Mouse (Mus musculus) adrenal gland, adult (tissue): Measurements from ENCODE around the gene Gm13695.
A peak's percentile ranks its signal among the peaks of the same experiment; 100 is the strongest.
"Not testable (repeated sequence)": the region's sequence is repeated elsewhere in the genome, so short reads cannot be mapped to it uniquely, and the experiment has no call there.

Source experiments
- DNase-seq, 2 experiments: peaks; one replicate each; pipeline ENCODE4 v3.0.0; 2022 to 2023; ENCODE audit warnings: low spot score in 1 of 2; ENCODE audit not compliant: inconsistent age in 2 of 2

The Gm13695 gene

DNA sequence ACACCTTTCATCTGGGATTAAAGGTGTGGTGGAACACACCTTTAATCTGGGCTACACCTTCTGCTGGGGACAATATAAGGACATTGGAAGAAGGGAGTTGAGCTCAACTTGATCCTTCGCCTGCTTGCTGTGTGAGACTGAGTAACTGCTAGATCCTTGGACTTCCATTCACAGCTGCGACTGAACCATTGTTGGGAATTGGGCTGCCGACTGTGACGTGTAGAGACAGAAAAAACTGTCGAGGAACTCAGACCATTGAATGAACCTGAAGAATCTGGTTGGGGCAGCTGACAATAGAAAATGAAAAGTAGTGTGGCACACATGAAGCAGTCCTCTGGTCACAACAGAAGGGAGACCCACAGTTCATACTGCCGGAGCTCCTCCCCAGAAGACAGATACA is at the start of gene Gm13695:
Gene Gm13695 (plus strand): TSS at position 301 of the 400 bp plus-strand sequence.
- DNase-seq: not testable (repeated sequence)

DNA sequence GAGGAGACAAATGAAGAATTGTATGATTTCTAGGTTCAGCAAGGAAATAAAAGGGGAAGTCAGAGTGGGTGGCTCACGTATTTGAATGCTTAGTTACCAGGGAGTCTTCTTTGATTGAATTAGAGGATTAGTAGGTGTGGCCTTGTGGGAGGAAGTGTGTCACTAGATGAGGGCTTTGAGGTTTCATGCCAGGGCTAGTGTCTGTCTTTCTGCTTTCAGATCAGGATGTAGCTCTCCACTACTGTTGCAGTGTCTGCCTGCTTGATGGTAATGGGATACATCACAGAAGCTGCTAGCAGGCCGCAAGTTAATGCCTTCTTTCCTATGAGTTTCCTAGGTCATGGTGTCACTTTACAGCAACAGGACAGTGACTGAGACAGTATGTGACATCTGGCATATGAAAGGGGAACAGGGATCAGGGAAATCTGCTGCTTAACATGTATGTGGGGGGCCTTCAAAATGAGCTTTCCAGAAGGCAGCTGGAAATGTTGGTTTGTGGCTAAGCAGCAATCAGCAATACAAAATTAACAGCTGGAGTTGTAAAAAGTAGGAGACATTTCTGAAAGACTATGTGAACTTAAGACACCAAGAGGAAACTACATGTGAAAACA is 37.5 kb upstream of the Gm13695 start:
- no peak for DNase-seq

DNA sequence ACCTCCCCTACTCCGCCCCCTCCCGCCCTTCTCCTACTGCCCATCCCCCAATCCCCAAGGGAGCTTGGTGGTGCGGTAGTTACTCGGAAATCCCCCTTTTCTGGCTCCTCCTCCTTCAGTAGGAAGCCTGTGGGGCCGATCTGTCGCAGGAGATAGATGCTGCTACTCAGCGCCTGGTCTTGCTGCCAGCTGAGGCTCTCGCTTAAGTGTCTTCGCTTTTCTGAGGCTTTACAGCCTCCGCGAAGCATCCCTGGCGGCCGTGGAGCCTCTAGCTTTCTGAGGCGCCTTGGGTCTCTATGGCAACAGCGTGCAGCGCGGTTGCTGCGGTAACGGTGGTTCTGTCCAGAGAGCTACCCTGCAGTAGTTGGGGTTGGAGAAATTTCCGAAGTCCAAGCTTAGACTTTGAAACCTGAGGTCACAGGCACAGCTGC is 26.2 kb upstream of the Gm13695 start, which contains the start of gene Zswim2:
Gene Zswim2 (minus strand): TSS at position 298 of the 431 bp plus-strand sequence.
- peak; percentile 7 to 29 for DNase-seq

DNA sequence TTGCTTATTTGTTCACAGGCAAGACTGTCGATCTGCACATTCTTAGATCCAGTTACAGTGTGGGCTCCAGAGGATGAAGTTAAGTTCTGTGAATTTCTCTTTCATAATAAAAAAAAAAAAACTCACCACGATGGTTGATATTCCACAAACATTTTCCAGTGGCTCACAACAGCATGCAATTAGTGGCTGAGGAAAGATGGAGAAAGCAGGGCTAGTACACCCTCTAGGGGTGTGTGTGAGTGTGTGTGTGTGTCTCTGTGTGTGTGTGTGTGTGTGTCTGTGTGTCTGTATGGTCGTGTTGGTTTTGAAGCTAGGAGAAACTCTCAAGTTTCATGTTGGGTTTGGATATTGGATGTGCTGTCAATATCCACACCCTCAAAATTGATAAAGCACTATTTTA is 25.7 kb upstream of the Gm13695 start:
- DNase-seq: no peak

DNA sequence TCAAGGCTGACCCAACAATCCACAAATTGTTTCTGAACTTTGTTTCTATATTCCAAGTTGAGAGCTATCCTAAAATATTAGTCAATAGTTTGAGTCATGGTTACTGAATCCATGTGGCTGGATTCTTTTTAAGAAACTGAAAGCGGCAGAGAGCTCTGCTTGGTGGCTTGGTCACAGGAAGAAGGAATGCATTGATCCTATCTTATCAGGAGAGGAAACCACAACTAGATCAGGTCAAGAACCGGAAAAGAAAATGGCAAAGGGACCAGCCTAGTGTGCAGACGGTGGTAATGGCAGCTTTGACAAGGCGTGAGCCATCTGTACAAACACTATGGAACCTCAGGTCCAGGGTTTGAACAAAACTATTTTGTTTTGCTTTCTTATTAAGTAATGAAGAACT is 25.3 kb upstream of the Gm13695 start:
- DNase-seq: no peak

DNA sequence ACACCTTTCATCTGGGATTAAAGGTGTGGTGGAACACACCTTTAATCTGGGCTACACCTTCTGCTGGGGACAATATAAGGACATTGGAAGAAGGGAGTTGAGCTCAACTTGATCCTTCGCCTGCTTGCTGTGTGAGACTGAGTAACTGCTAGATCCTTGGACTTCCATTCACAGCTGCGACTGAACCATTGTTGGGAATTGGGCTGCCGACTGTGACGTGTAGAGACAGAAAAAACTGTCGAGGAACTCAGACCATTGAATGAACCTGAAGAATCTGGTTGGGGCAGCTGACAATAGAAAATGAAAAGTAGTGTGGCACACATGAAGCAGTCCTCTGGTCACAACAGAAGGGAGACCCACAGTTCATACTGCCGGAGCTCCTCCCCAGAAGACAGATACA is 11.7 kb upstream of the Gm13695 start, which contains the start of gene Gm13698:
Gene Gm13698 (plus strand): TSS at position 301 of the 400 bp plus-strand sequence.
- not testable (repeated sequence) for DNase-seq

DNA sequence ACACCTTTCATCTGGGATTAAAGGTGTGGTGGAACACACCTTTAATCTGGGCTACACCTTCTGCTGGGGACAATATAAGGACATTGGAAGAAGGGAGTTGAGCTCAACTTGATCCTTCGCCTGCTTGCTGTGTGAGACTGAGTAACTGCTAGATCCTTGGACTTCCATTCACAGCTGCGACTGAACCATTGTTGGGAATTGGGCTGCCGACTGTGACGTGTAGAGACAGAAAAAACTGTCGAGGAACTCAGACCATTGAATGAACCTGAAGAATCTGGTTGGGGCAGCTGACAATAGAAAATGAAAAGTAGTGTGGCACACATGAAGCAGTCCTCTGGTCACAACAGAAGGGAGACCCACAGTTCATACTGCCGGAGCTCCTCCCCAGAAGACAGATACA is 5.9 kb upstream of the Gm13695 start, which contains the start of gene Gm13693:
Gene Gm13693 (plus strand): TSS at position 301 of the 400 bp plus-strand sequence.
- not testable (repeated sequence) for DNase-seq

DNA sequence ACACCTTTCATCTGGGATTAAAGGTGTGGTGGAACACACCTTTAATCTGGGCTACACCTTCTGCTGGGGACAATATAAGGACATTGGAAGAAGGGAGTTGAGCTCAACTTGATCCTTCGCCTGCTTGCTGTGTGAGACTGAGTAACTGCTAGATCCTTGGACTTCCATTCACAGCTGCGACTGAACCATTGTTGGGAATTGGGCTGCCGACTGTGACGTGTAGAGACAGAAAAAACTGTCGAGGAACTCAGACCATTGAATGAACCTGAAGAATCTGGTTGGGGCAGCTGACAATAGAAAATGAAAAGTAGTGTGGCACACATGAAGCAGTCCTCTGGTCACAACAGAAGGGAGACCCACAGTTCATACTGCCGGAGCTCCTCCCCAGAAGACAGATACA is 5.7 kb downstream of the Gm13695 start, which contains the start of gene Gm13696:
Gene Gm13696 (plus strand): TSS at position 301 of the 400 bp plus-strand sequence.
- DNase-seq: not testable (repeated sequence)

DNA sequence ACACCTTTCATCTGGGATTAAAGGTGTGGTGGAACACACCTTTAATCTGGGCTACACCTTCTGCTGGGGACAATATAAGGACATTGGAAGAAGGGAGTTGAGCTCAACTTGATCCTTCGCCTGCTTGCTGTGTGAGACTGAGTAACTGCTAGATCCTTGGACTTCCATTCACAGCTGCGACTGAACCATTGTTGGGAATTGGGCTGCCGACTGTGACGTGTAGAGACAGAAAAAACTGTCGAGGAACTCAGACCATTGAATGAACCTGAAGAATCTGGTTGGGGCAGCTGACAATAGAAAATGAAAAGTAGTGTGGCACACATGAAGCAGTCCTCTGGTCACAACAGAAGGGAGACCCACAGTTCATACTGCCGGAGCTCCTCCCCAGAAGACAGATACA is 11.5 kb downstream of the Gm13695 start, which contains the start of gene Gm13694:
Gene Gm13694 (plus strand): TSS at position 301 of the 400 bp plus-strand sequence.
- DNase-seq: not testable (repeated sequence)

DNA sequence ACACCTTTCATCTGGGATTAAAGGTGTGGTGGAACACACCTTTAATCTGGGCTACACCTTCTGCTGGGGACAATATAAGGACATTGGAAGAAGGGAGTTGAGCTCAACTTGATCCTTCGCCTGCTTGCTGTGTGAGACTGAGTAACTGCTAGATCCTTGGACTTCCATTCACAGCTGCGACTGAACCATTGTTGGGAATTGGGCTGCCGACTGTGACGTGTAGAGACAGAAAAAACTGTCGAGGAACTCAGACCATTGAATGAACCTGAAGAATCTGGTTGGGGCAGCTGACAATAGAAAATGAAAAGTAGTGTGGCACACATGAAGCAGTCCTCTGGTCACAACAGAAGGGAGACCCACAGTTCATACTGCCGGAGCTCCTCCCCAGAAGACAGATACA is 17.3 kb downstream of the Gm13695 start, which contains the start of gene Gm13697:
Gene Gm13697 (plus strand): TSS at position 301 of the 400 bp plus-strand sequence.
- DNase-seq: not testable (repeated sequence)

DNA sequence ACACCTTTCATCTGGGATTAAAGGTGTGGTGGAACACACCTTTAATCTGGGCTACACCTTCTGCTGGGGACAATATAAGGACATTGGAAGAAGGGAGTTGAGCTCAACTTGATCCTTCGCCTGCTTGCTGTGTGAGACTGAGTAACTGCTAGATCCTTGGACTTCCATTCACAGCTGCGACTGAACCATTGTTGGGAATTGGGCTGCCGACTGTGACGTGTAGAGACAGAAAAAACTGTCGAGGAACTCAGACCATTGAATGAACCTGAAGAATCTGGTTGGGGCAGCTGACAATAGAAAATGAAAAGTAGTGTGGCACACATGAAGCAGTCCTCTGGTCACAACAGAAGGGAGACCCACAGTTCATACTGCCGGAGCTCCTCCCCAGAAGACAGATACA is 23.1 kb downstream of the Gm13695 start, which contains the start of gene Gm13691:
Gene Gm13691 (plus strand): TSS at position 301 of the 400 bp plus-strand sequence.
- not testable (repeated sequence) for DNase-seq

DNA sequence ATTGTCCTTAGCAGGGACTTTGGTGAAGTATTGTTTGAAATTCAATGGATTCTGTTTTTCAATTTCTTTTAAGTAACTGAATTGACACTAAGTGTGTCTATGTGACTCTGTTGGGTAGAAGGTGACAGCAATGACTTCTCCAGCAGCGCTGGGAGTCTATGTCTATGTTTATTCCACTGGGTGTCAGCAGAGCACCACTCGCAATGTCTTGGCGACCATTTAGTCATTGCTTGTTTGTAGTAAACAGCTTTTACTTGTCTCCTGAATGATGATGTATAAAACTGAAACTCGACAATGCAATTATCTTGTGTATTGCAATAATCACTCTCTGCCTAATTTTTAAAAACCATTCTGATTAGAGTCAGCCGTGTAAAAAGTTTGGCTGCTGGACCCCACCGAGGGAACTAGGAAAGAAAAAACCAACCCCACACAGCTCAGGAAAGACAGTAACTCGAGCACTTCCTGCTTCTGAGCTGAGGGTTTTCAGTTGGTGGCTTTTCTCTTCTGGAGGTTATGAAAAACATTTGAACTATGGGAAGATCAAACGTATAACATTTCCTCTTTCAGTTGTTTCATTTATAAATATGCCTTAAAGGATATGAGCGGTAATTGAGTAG is 26.6 kb downstream of the Gm13695 start:
- DNase-seq: peak in 1 of 2 experiments; percentile 50

DNA sequence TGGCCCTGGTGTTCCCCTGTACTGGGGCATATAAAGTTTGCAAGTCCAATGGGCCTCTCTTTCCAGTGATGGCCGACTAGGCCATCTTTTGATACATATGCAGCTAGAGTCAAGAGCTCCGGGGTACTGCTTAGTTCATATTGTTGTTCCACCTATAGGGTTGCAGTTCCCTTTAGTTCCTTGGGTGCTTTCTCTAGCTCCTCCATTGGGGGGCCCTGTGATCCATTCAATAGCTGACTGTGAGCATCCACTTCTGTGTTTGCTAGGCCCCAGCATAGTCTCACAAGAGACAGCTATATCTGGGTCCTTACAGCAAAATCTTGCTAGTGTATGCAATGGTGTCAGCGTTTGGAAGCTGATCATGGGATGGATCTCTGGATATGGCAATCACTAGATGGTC is 27.4 kb downstream of the Gm13695 start:
- not testable (repeated sequence) for DNase-seq

DNA sequence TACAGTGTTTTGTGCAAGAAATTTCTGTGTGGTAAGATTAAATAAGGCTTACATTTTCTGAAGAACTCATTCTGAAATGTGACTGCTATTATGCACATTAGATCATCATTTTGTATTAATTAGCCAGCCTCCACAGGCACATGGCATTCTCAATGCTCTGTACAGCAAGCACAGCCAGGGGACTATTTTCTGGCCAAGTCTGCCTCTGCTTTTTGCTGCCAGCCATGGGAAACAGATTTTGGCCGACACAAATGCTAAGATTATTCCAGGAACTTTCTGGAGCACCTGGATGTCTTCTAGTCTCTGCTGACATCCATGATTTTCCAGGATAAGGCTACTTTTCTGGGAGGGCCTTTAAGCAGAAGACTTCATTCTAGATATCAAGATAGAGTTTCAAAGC is 41.8 kb downstream of the Gm13695 start:
- DNase-seq: no peak

DNA sequence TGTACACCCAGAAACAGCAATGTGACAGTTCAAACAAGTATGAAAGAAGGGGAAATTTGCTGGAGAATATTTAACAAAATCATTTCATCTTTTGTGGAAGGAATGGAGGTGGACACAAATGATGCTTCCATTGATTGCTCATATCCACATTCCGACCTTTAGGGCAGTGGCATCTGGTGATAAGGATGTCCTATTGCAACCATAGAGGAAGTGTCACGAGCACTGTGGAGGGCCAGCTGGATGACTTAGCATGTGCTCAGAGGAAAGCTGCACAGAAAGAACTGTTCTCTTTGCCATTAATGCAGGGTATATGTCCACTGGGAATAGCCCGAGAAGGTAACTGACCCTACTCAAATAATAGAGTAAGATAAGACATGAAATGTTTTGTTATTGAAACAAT is 42.7 kb downstream of the Gm13695 start:
- no peak for DNase-seq

DNA sequence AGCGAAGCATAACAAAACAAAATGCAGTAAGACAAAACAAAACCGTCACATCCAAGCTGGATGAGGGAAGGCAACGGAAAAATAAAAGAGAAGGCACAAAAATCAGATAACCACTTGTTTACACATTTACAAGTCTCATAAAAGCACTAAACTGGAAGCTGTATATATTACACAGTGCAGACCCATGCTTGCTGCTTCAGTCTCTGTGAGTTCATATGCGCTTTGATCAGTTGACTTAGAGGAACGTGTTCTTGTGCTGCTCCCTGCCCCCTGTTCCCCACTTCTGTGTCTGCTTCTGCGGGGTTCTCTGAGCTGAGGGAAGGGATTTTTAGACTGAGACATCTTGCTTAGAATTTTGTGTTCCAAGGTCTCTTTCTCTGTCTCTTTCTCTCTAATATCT is 47.5 kb downstream of the Gm13695 start:
- no peak for DNase-seq

DNA sequence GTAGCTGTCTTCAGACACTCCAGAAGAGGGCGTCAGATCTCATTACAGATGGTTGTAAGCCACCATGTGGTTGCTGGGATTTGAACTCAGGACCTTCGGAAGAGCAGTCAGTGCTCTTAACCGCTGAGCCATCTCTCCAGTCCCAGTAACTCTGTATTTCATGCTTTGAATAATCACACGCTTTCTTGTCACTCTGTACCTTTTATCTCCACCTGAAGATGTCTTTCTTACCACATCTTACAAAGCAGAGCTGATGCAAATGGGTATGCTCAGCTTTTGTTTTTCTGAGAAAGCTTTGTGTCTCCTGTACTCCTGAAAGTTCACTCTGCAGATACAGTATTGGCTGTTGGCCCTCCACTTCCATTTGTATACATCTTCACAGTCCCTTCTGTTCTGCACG is 49.2 kb downstream of the Gm13695 start:
- not testable (repeated sequence) for DNase-seq

DNA sequence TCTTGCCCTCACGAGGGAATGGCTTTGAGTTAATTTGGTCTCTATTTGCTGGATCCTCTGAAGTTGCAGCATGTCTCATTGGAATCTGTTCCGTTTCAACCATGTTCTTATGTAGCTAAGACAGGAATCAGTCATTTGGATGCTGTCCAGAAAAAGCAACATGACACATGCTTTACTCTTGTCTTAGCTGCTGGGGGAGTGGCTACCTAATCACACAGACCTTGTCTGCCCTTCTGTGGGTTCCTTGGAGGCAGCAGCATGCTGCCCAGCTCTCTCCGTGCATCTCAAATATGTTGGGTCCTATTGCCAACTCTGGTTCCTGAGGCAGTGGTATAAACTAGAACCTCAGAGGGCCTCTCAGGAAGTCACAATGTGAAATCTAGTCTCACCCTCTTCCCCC is 51.2 kb downstream of the Gm13695 start:
- peak in 1 of 2 experiments; percentile 23 for DNase-seq
